Mouse (Mus musculus) left cerebral cortex, adult 6 months (tissue): ENCODE measurements around the gene Onecut1. TPM values are rescaled to one million over a fixed set of nuclear protein-coding genes. Genes with fewer than 3 reads are reported as not detected.

Source experiments
- long read RNA-seq, 2 experiments: library from polyadenylated mRNA; unstranded; transcript quantifications; one replicate each; pipeline ENCODE4 v2.0.0; 2019 to 2020
- polyA plus RNA-seq: library from polyadenylated mRNA; unstranded; fragments of <200 nt; fragmentation: Nextera tagmentation; gene quantifications from 2 replicates; pipeline ENCODE4 v1.2.3, GENCODE M21; 2021

The Onecut1 gene
- polyA plus RNA-seq = 0.04 TPM in 1 of 2 replicates, not detected in the other
- long read RNA-seq, experiment 1, partial matches to known transcripts = 0 of 1 reads
- long read RNA-seq, experiment 1, other reads (novel, unspliced or antisense) = 0 of 1 reads
- long read RNA-seq, experiment 2 = 0 reads

GRCm38 (mm10) chr9:74861561-74861980, at the start of gene Onecut1:
Gene Onecut1, plus strand, starts transcription at chr9:74861921.

Other genes starting within 250 kb of the Onecut1 start
- gene Fam214a, start 91.0 kb downstream of the Onecut1 start, polyA plus RNA-seq = 8.2 and 8.4 TPM in 2 replicates
- 468 and 500 TPM in 2 replicates for gene Arpp19, start 175.7 kb downstream of the Onecut1 start, polyA plus RNA-seq
- 32.9 and 39.5 TPM in 2 replicates for gene Myo5a, start 209.1 kb downstream of the Onecut1 start, polyA plus RNA-seq